Mouse (Mus musculus) liver, postnatal 0 days (tissue): Measurements from ENCODE around the gene Rad51b.

Experiments used
- CTCF ChIP-seq: sonication (generic); IDR thresholded peaks from 2 replicates; pipeline ENCODE4 v1.5.1; 2016; ENCODE audit warnings: antibody characterized with exemption, low read depth
- EP300 ChIP-seq: IDR thresholded peaks from 2 replicates; pipeline ENCODE4 v1.6.1; 2016; ENCODE audit warnings: antibody characterized with exemption, low read depth, mild to moderate bottlenecking

GRCm38 (mm10) chr12:79799370-79799769 lies 502.3 kb downstream of the Rad51b start:
- TF ChIP-seq EP300 = no peak
- TF ChIP-seq CTCF = no peak
